Mouse (Mus musculus) cerebellum, adult 11-12 months (tissue): ENCODE data around the gene Chrdl2.
"Not testable (repeated sequence)": the region's sequence is repeated elsewhere in the genome, so short reads cannot be mapped to it uniquely, and the experiment has no call there.

ENCODE experiments used
- DNase-seq: peaks from one replicate; pipeline ENCODE4 v3.0.0; 2022

The Chrdl2 gene

DNA sequence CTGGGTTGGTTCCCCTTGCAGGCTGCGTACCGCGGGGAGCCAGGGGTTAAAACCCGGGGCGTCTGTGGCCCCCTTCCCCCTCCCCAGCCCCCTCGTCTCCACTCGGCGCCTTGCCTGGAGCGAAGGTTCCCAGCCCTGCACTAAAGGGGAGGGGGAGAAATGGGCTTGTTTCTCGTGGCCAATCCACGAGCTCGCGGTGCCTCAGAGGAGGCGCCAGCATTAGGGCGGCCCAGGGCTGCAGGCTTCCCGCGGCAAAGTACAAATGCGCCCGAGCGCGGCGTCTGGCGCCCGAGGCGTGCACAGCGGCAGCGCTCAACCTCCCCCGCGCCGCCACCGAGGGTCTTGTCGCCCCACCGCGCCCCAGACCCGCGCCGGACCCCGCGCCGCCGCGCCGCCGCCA is at the start of gene Chrdl2:
Chrdl2 (plus strand) TSS at position 383 of the 400 bp plus-strand sequence.
- no peak for DNase-seq

DNA sequence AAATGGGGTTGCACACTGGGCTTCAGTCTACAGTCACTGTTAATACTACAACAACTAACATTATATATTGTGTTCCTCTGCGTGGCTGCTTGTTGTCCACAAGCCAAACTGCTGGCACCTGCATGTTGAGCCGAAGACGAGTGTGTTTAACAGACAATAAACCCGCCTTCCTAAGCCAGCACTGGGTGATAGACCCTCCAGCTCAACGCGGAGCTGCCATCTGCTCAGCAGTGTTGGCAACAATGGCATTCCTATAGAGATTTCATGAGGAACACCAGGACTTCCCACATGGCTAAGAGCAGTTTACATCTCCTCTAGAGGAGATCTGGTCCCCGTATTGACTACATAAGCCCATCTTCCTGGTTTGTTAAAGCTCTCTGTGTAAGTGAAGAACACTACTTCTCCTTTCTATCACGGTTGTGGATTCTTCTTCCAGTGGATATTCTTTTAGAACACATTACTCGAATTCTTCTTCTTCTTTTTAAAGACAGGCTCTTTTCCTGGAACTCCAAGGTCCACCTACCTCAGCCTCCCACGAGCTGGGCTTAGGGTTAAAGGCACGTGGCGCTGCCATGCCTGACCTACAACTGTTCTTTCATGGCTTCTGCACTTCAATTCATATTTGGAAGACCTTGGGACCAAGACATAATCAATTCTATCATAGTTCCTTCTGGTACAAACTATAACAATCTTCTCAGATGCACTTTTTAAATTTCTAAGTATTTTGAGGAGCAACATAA is 48.6 kb upstream of the Chrdl2 start:
- DNase-seq = no peak

DNA sequence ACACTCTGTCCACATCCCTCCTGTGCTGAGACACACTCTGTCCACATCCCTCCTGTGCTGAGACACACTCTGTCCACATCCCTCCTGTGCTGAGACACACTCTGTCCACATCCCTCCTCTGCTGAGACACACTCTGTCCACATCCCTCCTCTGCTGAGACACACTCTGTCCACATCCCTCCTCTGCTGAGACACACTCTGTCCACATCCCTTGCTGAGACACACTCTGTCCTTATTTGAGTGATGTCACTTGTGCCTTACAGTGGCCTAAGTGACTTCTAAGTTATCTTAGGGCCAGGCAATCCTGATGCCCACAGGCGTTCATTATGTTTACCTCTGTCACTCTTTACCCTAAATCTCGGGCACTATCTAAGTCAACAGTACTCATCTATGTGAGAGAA is 45.4 kb upstream of the Chrdl2 start:
- not testable (repeated sequence) for DNase-seq

DNA sequence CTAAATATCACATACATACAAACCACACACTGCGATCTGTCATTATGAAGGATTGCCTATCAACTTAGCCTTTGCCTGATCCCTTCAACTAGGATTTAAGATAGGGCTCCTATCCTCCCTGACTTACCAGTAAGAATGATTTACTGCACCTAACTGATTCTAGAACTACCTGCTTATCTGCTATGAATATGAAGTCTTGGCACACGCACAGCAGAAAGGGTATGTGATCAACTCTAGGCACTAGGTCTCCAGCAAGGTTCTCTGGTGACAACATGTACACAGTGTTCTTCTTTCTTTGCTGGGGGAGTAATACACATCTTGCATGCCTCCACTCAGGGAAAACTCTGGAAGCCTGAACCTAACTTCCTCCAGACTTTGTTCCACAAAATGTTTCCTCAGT is 44.5 kb upstream of the Chrdl2 start:
- no peak for DNase-seq

DNA sequence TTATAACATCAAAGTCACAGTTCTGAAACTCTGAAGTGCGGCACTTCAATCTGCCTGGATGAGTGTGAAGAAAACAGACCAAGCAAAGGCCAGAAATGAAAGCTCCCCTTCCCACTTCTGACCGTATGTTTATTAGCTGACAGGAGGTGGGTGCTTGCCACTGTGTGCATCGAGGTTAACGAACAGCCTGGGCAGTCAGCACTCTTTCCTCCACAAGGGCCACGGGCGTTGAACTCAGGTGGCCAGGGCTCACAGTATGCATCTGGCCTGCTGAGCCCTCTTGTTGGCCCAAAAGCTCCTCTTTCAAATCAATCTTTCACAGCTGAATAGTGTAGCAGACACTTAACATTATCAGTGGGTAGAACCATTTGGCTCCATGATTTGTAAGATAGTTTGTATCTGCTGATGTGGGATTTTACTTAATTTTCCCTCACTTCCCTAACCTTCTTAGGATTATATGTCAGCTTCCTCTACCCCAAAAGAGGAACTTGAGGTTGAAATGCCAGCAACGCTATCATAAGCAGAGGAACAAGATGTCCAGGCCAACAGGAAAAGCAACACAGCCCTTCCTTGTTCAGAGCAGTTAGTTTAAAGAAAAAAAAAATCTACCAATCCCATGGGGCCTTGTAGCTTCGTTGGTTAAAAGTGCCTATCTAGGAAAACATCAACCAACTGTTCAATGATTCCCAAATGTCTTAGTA is 43.3 kb upstream of the Chrdl2 start:
- no peak for DNase-seq

DNA sequence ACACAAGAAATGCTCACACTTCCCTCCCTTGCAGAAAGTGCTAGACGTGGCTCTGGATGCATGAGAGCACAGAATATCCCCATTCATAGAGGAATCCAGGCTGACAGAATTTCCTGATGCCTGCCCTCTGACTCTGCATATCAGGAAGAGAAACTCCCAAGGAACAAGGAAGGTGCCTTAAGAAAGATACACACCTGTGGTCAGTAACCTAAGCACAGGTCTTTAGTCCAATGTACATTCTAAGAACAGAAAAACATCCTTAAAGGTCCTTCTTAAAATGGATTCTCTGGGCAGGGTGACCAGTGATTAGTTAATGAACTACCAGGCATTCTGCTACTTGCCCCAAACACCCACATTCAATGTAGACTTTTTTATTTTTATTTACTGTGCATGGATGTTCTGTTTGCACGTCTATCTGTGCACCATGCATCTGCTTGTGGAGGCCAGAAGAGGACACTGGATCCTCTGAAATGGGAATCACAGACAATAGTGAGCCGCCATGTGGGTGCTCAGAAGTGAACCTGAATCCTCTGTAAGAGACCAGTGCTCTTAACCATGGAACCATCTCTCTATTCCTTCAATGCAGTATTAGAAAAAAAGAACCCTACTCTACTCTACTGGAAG is 42.6 kb upstream of the Chrdl2 start:
- DNase-seq = no peak

DNA sequence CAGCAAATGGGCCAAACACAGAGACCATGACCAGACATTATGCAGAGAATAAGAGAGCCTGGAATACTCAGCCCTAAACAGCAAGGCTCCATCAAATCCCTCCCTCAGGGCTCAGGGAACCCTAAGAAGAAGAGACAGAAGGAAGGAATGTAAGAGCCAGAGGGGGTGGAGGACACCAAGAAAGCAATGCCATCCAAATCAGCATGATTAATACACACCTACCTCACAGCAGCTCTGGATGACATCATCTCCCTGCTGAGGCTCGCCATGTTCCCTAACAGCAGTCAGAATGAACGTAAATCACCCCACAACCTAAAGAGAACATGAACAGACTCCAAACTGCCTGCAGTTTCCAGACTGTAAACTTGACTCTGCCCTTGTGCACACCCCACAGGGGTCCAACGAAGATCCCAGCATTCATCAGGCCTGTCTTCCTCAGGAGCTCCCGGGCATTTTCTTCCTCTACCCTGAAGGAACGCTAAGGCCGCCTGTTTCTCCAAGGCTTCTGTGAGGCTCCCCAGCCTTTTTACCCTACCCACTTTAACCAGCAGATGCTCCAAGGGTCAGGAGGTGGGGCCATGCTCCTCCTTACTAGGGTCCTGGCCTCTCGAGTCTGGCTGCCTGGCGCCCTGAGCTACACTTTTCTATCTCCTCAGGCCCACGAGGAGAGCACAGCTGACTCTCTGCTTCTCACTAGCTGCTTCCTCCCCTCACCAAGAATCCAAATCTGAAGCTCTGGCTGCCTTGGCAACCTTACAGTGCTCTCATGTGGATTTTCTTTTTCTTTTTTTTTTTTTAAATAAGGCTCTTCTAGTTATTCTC is 40.7 kb upstream of the Chrdl2 start:
- DNase-seq = peak; percentile 42

DNA sequence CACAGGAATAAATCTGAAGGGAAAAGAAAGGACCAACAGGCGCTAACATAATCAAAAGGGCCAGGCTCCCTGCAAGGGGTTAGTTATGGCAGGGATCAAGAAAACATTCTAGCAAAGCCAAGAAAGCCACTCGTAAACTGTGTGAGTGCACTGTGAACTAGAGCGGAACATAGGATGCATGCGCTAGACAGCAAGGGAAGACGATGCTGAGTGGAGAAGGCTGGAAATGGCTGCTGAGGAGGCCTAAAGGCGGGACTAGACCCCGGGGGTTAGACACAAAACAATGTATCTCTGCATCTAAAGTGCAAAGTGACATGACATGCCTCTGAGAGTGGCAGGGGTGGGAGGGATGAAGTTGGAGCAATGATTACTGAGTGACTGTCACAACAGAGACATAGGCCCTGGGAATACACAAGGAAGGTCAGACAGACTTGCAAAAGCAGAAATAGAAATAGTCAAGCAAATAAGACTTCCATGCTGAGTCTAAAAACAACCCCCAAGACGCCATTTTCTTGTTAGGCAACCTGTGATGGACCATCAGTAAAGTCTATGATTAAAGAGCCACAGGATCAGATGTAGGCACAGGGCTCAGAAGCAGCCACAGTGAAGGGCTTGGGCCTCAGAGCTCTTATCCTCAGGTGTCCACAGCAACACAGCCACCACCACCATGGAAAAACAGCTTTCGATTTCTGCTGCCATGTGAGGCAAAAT is 39.8 kb upstream of the Chrdl2 start:
- no peak for DNase-seq

DNA sequence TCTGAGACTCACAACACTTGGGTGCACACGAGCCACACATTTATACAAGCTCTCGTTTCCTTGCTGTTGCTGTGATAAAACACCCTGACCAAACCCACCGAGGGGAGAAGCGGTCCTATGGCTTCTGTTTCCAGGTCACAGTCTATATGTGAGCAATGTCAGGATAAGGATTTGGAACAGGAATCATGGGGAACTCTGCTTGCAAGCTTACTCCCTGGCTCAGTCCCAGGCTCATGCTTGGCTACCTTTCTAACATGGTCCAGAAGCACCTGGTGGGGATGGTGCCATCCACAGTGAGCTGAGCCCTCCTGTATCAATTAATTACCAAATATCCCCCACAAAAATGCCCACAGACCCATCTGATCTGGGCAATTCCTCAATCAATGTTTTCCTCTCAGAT is 36.8 kb upstream of the Chrdl2 start:
- DNase-seq = peak; percentile 41

DNA sequence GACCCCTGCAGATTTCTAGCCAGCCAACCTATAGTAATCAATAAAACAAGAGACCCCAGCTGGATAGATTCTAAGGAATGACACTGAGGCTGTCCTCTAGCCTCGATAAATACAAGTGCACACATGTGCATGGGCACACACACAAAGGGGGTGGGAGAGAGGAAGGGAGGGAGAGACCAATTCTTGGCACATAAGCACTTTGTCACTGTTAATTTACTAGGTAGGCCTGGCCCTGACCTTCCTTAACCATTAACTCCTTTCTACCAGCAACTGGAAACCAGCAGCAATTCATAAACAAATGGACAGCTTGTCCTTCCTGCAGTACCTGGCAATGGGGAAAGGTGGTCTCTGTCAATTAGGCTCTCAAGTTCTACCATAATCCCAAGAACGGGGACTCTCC is 34.0 kb upstream of the Chrdl2 start:
- DNase-seq = no peak

DNA sequence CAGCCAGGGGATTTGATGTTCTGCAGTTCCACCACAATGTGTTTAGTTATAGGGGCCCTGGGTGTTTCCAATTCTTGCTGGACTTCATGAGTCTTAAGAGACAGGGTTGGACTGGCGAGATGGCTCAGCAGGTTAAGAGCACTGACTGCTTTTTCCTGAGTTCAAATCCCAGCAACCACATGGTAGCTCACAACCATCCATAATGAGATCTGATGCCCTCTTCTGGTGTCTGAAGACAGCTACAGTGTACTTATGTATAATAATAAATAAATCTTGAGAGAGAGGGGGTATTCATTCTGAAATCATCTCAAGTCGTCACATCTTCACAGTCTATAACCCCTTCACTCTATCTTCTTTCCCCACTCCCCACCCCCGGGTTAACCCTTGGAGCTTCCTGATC is 33.1 kb upstream of the Chrdl2 start:
- not testable (repeated sequence) for DNase-seq

DNA sequence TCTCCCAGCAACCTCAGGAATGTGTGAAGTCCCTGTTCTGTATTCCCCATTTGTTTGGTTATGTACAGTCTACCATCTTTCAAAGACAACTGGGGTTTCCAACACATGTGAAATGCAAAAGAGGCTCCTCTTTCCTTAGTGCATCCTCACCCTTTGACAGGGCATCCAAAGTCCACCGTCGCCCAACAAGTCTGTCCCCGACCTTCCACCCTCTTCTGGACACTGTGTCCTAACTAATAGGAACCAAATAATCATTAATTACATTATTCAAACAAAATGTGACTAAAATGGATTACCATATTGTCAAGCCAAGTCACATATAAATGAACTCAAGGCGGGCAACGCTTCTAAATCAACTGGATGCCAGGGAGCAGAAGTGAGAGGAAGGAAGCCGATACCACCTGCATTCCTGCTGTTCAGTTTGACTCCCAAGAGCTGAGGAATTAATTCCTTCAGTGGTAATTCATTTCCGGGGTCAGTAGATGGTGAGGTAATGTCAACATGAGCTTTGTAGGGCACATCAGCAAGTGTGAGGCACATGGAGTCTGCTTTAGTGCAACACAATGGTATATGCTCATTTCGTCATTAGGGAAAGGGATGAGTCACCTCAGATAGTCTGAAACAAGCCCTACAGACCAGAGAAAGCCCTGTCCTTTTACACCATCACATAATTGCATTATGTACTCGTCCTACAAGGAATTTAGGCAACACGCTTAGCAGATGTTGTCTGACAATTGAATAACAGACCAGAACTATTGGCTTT is 31.6 kb upstream of the Chrdl2 start:
- DNase-seq = no peak

DNA sequence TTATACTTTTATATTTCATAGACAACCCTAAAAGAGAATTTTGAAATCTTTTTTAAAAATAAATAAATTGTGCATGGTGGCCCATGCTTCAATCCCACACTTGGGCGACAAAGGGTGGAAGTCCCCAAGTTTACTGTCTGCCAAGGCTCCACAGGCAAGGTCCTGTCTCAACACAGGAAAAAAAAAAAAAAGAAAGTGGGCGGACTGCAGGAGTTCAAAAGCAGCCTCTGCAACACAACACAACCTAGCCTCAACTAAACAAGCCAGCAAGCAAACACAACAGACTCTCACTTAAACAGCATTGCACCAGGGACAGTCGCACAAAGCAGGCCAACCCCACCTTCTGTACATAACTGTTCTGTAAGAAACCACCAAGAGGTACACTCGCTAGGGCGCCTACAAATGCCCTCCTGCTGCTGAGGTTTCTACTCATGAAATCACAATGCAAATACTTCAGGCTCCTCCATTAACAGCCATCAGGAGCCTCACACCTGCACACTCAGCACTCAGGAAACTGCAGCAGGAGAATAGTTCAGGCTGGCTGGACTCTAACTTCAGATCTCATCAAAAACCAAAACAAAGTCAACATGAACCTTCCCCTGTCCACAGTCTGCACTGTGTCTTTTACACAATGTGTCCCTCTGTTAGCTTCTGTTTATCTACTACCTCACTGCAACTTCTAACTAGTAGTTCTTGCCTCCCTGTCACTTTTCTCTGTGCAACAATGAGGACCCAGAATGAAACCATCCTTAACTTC is 30.0 kb upstream of the Chrdl2 start:
- DNase-seq = no peak

DNA sequence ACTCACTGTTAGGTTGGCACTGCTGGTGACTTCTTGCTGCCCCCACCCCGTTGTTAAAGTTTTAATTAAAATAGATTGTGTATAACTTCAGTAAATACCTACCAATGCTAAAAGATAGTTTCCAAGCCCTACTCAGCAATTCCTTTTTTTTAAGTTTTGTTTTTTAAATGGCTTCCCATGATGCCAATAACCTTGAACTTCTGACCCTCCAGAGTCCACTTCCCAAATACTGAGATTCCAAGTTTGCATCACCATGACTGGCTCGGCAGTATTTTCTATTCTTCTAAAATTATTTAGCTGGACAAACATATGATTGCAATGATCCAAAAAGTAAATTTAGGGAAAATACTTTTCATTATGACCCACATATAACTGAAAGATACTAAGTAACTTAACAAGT is 27.9 kb upstream of the Chrdl2 start:
- no peak for DNase-seq

DNA sequence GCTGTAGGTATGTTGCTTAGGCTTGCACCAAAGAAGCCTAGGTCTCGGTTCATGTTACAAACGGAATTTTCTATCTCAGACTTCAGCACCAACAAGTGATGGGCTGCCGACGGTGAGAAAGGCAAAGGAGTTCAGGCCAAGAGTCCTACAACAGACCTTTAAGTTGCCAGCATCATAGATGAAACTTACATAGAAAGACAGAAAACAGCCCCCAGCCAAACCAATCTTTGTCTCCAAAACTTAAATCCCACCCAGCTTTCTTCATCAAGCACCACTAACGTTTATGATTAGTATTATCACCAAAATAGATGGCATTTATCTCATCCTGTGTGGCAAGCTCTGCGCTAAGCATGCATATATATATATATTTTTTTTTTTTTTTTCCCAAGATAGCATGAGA is 26.9 kb upstream of the Chrdl2 start:
- no peak for DNase-seq

DNA sequence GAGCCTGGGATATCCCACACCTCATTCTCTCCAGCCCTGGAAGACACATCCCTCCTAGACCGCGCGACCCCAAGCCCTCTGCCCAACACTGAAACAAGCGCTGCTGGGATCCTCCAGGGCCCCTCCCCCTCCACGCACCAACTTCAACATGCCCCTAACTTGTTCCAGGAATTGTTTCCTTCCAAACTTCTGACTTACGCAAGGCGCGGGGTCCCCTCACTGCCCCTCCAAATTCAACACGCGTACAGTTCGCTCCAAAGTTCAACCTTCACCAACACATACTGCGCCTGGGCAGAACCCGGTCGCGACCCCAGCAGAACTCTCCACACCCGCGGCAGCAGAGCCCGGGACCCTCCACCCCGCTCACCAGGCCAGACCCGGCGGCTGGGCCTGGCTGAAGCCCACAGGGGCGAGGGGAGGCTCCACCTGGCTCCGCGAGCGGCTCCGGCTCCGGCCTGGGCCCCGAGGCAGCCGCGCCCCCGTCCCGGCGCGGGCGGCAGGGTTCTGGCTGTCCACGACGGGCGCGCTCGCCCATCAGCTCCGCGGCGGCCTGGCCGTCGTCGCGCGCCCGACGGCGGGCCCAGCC is 26.3 kb upstream of the Chrdl2 start:
- DNase-seq = peak; percentile 58

DNA sequence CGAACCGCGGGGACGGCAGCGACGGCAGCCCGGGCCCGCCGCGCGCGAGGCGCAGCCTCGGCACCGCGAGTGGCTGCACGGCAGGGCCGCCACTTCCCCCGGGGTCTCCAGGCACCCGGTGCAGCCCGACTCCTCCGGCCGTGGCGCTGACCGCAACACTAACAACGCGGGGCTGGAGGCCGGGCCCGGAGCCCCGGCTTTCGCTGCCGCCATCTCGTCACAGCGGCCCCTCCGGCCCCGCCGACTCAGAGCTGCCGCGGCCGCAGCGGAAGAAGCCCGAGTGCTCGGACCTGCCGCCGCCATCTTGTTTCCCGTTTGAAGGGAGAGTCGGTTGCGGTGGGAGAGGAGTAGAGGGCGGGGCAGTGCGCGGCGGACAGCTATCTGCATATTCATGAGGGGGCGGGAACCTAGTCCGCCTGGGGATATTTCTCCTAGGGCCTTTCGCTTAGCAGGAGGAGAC is 25.8 kb upstream of the Chrdl2 start, which contains the start of gene Rnf169:
Rnf169 (minus strand) TSS at position 317 of the 460 bp plus-strand sequence.
- peak; percentile 95 for DNase-seq

DNA sequence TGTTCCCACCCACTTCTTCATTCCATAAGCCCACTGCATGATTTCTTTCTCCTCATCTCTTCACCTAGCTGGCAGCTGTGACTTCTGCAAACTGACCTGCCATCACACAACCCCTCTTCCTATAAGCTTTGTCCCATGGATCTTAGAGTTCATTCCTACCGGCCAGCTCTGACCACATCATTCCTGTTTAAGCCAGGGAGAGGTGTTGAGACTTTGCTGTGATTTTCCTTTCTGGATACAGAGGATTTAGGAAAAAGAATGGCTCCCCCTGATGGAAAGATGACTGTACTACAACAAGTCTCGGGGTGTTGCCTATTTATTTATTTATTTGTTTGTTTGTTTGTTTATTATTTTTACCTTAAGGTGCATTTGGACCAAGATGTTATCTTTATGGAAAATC is 24.7 kb upstream of the Chrdl2 start:
- DNase-seq = peak; percentile 52

DNA sequence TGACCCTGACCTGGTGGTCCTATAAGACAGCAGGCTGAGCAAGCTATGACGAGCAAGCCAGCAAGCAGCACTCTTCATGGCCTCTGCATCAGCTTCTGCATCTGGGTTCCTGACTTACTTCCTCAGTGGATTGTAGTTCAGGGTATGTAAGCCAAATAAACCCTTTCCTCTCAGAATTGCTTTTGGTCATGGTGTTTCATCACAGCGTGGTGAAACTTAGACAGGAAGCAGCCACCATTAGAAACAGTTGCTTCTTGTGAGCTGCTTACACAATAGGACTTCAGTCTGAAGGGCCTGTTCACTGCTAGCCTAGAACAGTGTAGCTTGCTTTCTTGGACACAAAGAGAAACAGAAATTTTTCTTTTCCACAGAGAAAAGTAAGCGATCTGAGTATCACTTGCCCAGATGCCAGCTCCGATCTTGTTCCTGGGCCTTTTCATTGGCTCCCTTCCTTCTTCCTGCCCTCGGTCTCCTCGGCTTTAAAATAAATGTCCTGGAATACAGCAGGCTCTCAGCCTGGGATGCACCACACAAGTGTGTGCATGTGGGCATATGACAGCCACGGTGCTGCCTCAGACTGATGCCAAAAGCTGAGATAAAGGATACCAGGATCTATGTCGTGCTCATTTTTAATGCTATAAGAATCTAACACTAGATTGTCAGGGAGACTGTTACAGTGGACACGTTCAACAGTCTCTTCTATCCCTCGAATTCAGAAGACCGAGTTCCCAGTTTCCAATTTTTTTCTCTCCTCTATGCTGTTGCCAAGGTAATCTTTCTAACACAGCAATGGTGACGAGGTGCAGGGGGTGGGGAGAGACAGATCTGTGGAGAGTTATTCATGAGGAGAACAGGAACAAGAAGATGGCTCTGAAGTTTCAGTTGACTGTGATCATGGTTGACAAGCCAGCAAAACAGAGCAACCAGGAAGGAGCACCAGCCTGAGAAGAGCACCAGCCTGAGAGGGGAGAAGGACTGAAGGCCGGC is 23.4 kb upstream of the Chrdl2 start:
- no peak for DNase-seq
